Mouse (Mus musculus): ENCODE results near the gene Vmn2r53. TPM values are rescaled to one million over a fixed set of nuclear protein-coding genes. Genes with fewer than 3 reads are reported as not detected.

Vmn2r53 gene
- polyA plus RNA-seq (2012; rRNA removed): under 0.01 TPM in 2 replicates

DNA sequence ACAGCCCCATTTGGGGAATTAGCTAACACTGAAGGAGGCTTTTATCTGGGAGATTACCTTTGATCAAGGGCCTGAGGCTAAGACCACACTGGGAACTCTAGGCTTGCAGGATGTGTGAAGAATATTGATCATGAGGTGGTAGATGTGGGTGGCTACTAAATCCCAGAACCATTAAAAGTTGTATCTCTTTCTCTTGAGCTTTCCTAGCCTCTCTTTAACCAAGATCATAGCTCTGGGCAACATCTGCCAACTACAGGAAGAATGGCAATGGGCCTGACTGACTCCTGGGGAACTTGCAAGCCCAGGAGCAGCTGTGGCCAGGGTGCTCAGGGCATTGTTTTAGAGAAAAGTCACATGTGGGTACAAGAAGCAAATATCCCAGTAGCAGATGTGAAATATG lies at the start of gene Vmn2r53:
Gene Vmn2r53 (minus strand): TSS at position 101 of the 400 bp plus-strand sequence.

GRCm38 (mm10) chr7:12640219-12640618 lies 31.6 kb upstream of the Vmn2r53 start, which contains the start of gene Vmn2r54:
TSS of gene Vmn2r54 (minus strand) at chr7:12640319.

Other genes starting within 250 kb of the Vmn2r53 start
- gene Vmn1r84, start 239.5 kb downstream of the Vmn2r53 start, polyA plus RNA-seq (2012; rRNA removed): not detected in 2 replicates
- 2.4 and 3.1 TPM in 2 replicates for gene Zfp551, start 186.0 kb downstream of the Vmn2r53 start, polyA plus RNA-seq (2012; rRNA removed)
- 15.0 and 21.9 TPM in 2 replicates for gene Zfp606, start 130.5 kb downstream of the Vmn2r53 start, polyA plus RNA-seq (2012; rRNA removed)
- not detected in 2 replicates for gene 2900092C05Rik, start 96.3 kb downstream of the Vmn2r53 start, polyA plus RNA-seq (2012; rRNA removed)
- gene Vmn2r54, start 31.5 kb upstream of the Vmn2r53 start, polyA plus RNA-seq (2012; rRNA removed): not detected in 2 replicates
- not detected in 2 replicates for gene Vmn2r55, start 76.2 kb upstream of the Vmn2r53 start, polyA plus RNA-seq (2012; rRNA removed)
- gene Vmn2r56, start 126.2 kb upstream of the Vmn2r53 start, polyA plus RNA-seq (2012; rRNA removed): not detected in 2 replicates
- gene Zscan18, start 194.8 kb upstream of the Vmn2r53 start, polyA plus RNA-seq (2012; rRNA removed): 12.9 and 14.8 TPM in 2 replicates
- 22.0 and 24.9 TPM in 2 replicates for gene Zfp329, start 210.1 kb upstream of the Vmn2r53 start, polyA plus RNA-seq (2012; rRNA removed)
- gene Zfp110, start 226.0 kb upstream of the Vmn2r53 start, polyA plus RNA-seq (2012; rRNA removed): 12.5 and 13.9 TPM in 2 replicates